ENCODE assay signal across 8 mouse cellular contexts in genomic region chr2:117438586-117439371, GRCm38 (mm10).
A peak's percentile ranks its signal among the peaks of the same experiment; 100 is the strongest.
DNase-seq lines count a peak whose midpoint lies in the region; ATAC-seq and TF ChIP-seq lines count a peak whose summit lies in the region.

No protein-coding gene starts in this region.

- H3K36me3 ChIP-seq in heart, postnatal 0 days (replicated peaks; ENCODE audit: control insufficient read depth, insufficient read depth, low read length), result no peaks in the 10 kb centered on the region
- no peaks in the 10 kb centered on the region for H3K36me3 ChIP-seq in liver, embryonic 14.5 days (replicated peaks; ENCODE audit: control insufficient read depth, insufficient read depth, low read depth)
- no peaks in the 10 kb centered on the region for H3K36me3 ChIP-seq in neural tube, embryonic 13.5 days

- H3K4me2 ChIP-seq in heart, postnatal 0 days (ENCODE audit: low read depth, low read length), result no peak overlapping the region
- no peak overlapping the region for H3K4me2 ChIP-seq in liver, embryonic 14.5 days (ENCODE audit: low read depth)
- no peak overlapping the region for H3K4me2 ChIP-seq in neural tube, embryonic 13.5 days

- DNase-seq in CD4-positive, CD25-positive, alpha-beta regulatory T cell, adult 2 months (ENCODE audit: low read depth, low spot score), result peak; percentile 91
- peak; percentile 32 for DNase-seq in adrenal gland, adult 8-10 months
- peak; percentile 58 for DNase-seq in embryo, embryonic 11 days
- DNase-seq in heart, postnatal 0 days (ENCODE audit: low spot score), result peak; percentile 72
- DNase-seq in kidney, postnatal 25 days, result peak; percentile 65 to 66
- DNase-seq in liver, embryonic 14.5 days (ENCODE audit: low read depth in 3 of 3, low spot score in 3 of 3), result peak; percentile 5 to 11 (median 9)
- peak; percentile 74 for DNase-seq in testis, postnatal 10 days (ENCODE audit: low spot score)

- H3K4me3 ChIP-seq in heart, postnatal 0 days (ENCODE audit: low read depth, low read length), result no peak overlapping the region
- H3K4me3 ChIP-seq in liver, embryonic 14.5 days (ENCODE audit: insufficient read depth in 1 of 2, low read depth in 2 of 2, low read length in 2 of 2), result no peak overlapping the region
- H3K4me3 ChIP-seq in neural tube, embryonic 13.5 days, result no peak overlapping the region

- no peaks in the 10 kb centered on the region for H3K9me3 ChIP-seq in heart, postnatal 0 days (replicated peaks; ENCODE audit: control insufficient read depth, low read length)
- H3K9me3 ChIP-seq in liver, embryonic 14.5 days (ENCODE audit: control insufficient read depth, low read length), result no peaks in the 10 kb centered on the region
- H3K9me3 ChIP-seq in neural tube, embryonic 13.5 days, result no peaks in the 10 kb centered on the region

- WGBS in heart, postnatal 0 days, result 59% methylated on average over 8 of the region's 8 CpGs
- 53% methylated on average over 8 of the region's 8 CpGs for WGBS in liver, embryonic 14.5 days (ENCODE audit: insufficient replicate concordance)
- WGBS in neural tube, embryonic 13.5 days, result 69% methylated on average over 8 of the region's 8 CpGs

- TF ChIP-seq EP300 in heart, postnatal 0 days (IDR thresholded peaks at IDR 0.05; ENCODE audit: low read depth), result no peak
- no peak for TF ChIP-seq EP300 in liver, embryonic 14.5 days (IDR thresholded peaks at IDR 0.05; ENCODE audit: low read depth)

- H3K27me3 ChIP-seq in heart, postnatal 0 days (ENCODE audit: control insufficient read depth, insufficient read depth, low read length), result no peaks in the 10 kb centered on the region
- H3K27me3 ChIP-seq in liver, embryonic 14.5 days (ENCODE audit: control insufficient read depth, insufficient read depth, low read length), result no peaks in the 10 kb centered on the region
- H3K27me3 ChIP-seq in neural tube, embryonic 13.5 days, result peaks cover 4% of the 10 kb centered on the region; the same call in 1 of the 2 replicates

- TF ChIP-seq CTCF in heart, postnatal 0 days (IDR thresholded peaks at IDR 0.05; ENCODE audit: low read depth), result peak; percentile 93
- peak; percentile 90 for TF ChIP-seq CTCF in liver, embryonic 14.5 days (IDR thresholded peaks at IDR 0.05; ENCODE audit: low read depth)

- no peak overlapping the region for H3K9ac ChIP-seq in heart, postnatal 0 days (replicated peaks; ENCODE audit: low read depth, low read length)
- H3K9ac ChIP-seq in liver, embryonic 14.5 days (replicated peaks), result no peak overlapping the region
- H3K9ac ChIP-seq in neural tube, embryonic 13.5 days, result no peak overlapping the region

- ATAC-seq in heart, postnatal 0 days (ENCODE audit: insufficient read depth, low read depth), result peak; percentile 64; the same call in 1 of the 2 replicates
- ATAC-seq in liver, embryonic 14.5 days (ENCODE audit: insufficient read depth), result no peak
- ATAC-seq in neural tube, embryonic 13.5 days (ENCODE audit: low read depth), result peak; percentile 92

- 0 out of 2 replicates have a peak, but pooled peaks cover under 1% of the 10 kb centered on the region for H3K4me1 ChIP-seq in heart, postnatal 0 days (ENCODE audit: control insufficient read depth, insufficient read depth)
- no peaks in the 10 kb centered on the region for H3K4me1 ChIP-seq in liver, embryonic 14.5 days (replicated peaks; ENCODE audit: control insufficient read depth in 2 of 2, insufficient read depth in 2 of 2, low read length in 1 of 2)
- 0 out of 2 replicates have a peak, but pooled peaks cover 4% of the 10 kb centered on the region for H3K4me1 ChIP-seq in neural tube, embryonic 13.5 days (replicated peaks)

- H3K27ac ChIP-seq in heart, postnatal 0 days (ENCODE audit: low read depth), result no peak overlapping the region; the same call in 1 of the 2 replicates
- no peak overlapping the region for H3K27ac ChIP-seq in liver, embryonic 14.5 days
- no peak overlapping the region; the same call in 1 of the 2 replicates for H3K27ac ChIP-seq in neural tube, embryonic 13.5 days (replicated peaks)

Comparison
In these comparisons a context has a peak if more than half of its experiments do, and no peak if none do; other contexts are left out.
1. DNase-seq: peak in every context shown above with its lines; median percentile 91 in CD4-positive, CD25-positive, alpha-beta regulatory T cell, adult 2 months; 74 in testis, postnatal 10 days; 72 in heart, postnatal 0 days; 66 in kidney, postnatal 25 days; 58 in embryo, embryonic 11 days; 32 in adrenal gland, adult 8-10 months; 9 in liver, embryonic 14.5 days.